Mouse (Mus musculus): Measurements from ENCODE around the gene Ndufs5.

GRCm38 (mm10) chr4:123666517-123666916 is 51.5 kb downstream of the Ndufs5 start:
- no peak for TF ChIP-seq POLR2A (IDR thresholded peaks at IDR 0.05; ENCODE audit: control insufficient read depth in 1 of 2, insufficient read depth in 1 of 2, low read depth in 1 of 2, low read length in 2 of 2, poor library complexity in 1 of 2)
- no peak for TF ChIP-seq TCF12 (IDR thresholded peaks at IDR 0.05; ENCODE audit: low read depth, low read length)
- TF ChIP-seq GATA1 (IDR thresholded peaks at IDR 0.05; ENCODE audit: low read depth, low read length) = no peak
- TF ChIP-seq ZMIZ1 (IDR thresholded peaks at IDR 0.05; ENCODE audit: low read depth, low read length) = no peak
- no peak; a peak in 1 of 6 replicates for TF ChIP-seq CTCF (IDR thresholded peaks at IDR 0.05 in 2 of 3, conservative IDR thresholded peaks at IDR 0.05 in 1 of 3; ENCODE audit: control insufficient read depth in 1 of 3, insufficient read depth in 1 of 3, low read depth in 2 of 3, low read length in 3 of 3, poor library complexity in 1 of 3, severe bottlenecking in 1 of 3)
- no peak for TF ChIP-seq ZC3H11A (IDR thresholded peaks at IDR 0.05; ENCODE audit: low read depth, low read length)
- TF ChIP-seq JUND (IDR thresholded peaks at IDR 0.05; ENCODE audit: low read depth, low read length) = no peak
- no peak for TF ChIP-seq POLR2AphosphoS5 (IDR thresholded peaks at IDR 0.05; ENCODE audit: borderline replicate concordance, low read depth, low read length)
- no peak for TF ChIP-seq POLR2AphosphoS2 (IDR thresholded peaks at IDR 0.05; ENCODE audit: low read length)
- no peak for TF ChIP-seq HCFC1 (IDR thresholded peaks at IDR 0.05; ENCODE audit: low read depth, low read length)
- TF ChIP-seq TAL1 (IDR thresholded peaks at IDR 0.05; ENCODE audit: low read length) = no peak
- TF ChIP-seq EP300 (IDR thresholded peaks at IDR 0.05; ENCODE audit: low read depth in 1 of 2, low read length in 2 of 2) = 0 out of 4 replicates have a peak, but pooled peaks of 1 of the 2 experiments have one; percentile 5

Measured in MEL (cell line).